Comparison of ENCODE assay signal across 8 mouse cellular contexts in genomic region chr15:101267053-101268032, GRCm38 (mm10). TPM values are rescaled to one million over a fixed set of nuclear protein-coding genes. Genes with fewer than 3 reads are reported as not detected.
DNase-seq lines count a peak whose midpoint lies in the region; ATAC-seq and TF ChIP-seq lines count a peak whose summit lies in the region.

No protein-coding gene starts in this region.

- peak overlapping the region; percentile 75 for H3K4me3 ChIP-seq in left cerebral cortex, adult 2 months
- H3K4me3 ChIP-seq in embryonic facial prominence, embryonic 13.5 days, result peak overlapping the region; percentile 54
- H3K4me3 ChIP-seq in hindbrain, postnatal 0 days (ENCODE audit: low read length), result peak overlapping the region; percentile 54
- H3K4me3 ChIP-seq in liver, embryonic 16.5 days (ENCODE audit: low read depth, low read length), result peak overlapping the region; percentile 57
- H3K4me3 ChIP-seq in stomach, embryonic 14.5 days (ENCODE audit: low read depth, low read length), result peak overlapping the region; percentile 40

- H3K36me3 ChIP-seq in embryonic facial prominence, embryonic 13.5 days, result peaks cover 25% of the 10 kb centered on the region
- H3K36me3 ChIP-seq in hindbrain, postnatal 0 days (ENCODE audit: insufficient read depth, low read length), result no peaks in the 10 kb centered on the region; the same call in 1 of the 2 replicates
- H3K36me3 ChIP-seq in liver, embryonic 16.5 days (ENCODE audit: control insufficient read depth, insufficient read depth), result no peaks in the 10 kb centered on the region
- H3K36me3 ChIP-seq in stomach, embryonic 14.5 days (ENCODE audit: control insufficient read depth, insufficient read depth, low read length), result peaks cover 11% of the 10 kb centered on the region

- peaks cover 14% of the 10 kb centered on the region for H3K27me3 ChIP-seq in embryonic facial prominence, embryonic 13.5 days
- H3K27me3 ChIP-seq in hindbrain, postnatal 0 days (ENCODE audit: insufficient read depth, low read length), result peaks cover 6% of the 10 kb centered on the region; the same call in 1 of the 2 replicates
- H3K27me3 ChIP-seq in liver, embryonic 16.5 days (ENCODE audit: control insufficient read depth, insufficient read depth, low read depth, low read length), result peaks cover 23% of the 10 kb centered on the region
- H3K27me3 ChIP-seq in stomach, embryonic 14.5 days (ENCODE audit: control insufficient read depth, insufficient read depth, low read length), result no peaks in the 10 kb centered on the region

- WGBS in embryonic facial prominence, embryonic 13.5 days, result 3% methylated on average over 25 of the region's 25 CpGs
- 8% methylated on average over 25 of the region's 25 CpGs for WGBS in hindbrain, postnatal 0 days
- 2% methylated on average over 25 of the region's 25 CpGs for WGBS in liver, embryonic 16.5 days (ENCODE audit: insufficient replicate concordance)
- WGBS in stomach, embryonic 14.5 days, result 2% methylated on average over 25 of the region's 25 CpGs

- TF ChIP-seq CTCF in left cerebral cortex, adult 2 months (IDR thresholded peaks at IDR 0.05), result no peak
- no peak for TF ChIP-seq CTCF in hindbrain, postnatal 0 days (IDR thresholded peaks at IDR 0.05; ENCODE audit: low read depth)

- peak overlapping the region; percentile 87 for H3K27ac ChIP-seq in left cerebral cortex, adult 2 months
- H3K27ac ChIP-seq in embryonic facial prominence, embryonic 13.5 days, result peak overlapping the region; percentile 80
- H3K27ac ChIP-seq in hindbrain, postnatal 0 days, result 0 out of 2 replicates have a peak overlapping the region, but pooled peaks have one; percentile 2
- no peak overlapping the region for H3K27ac ChIP-seq in liver, embryonic 16.5 days (ENCODE audit: low read length)
- peak overlapping the region; percentile 70 for H3K27ac ChIP-seq in stomach, embryonic 14.5 days (ENCODE audit: low read length)

- no peak for DNase-seq in left cerebral cortex, adult 2 months (ENCODE audit: extremely low spot score in 1 of 2, low spot score in 2 of 2)
- no peak for DNase-seq in left cerebral cortex, postnatal 36 days (ENCODE audit: low spot score in 2 of 2)
- DNase-seq in hindbrain, postnatal 0 days (ENCODE audit: low spot score), result no peak
- no peak for DNase-seq in frontal cortex, postnatal 25 days (ENCODE audit: low spot score in 2 of 2)
- no peak for DNase-seq in left cerebral cortex, postnatal 10 days (ENCODE audit: extremely low spot score in 1 of 2, low spot score in 2 of 2)

- intact Hi-C loops in left cerebral cortex, adult 2 months (cut with DNase I), result no loop called here
- intact Hi-C loops in left cerebral cortex, postnatal 36 days (cut with DNase I), result loop anchor here (2.0 kb wide), 1 partner anchor 21 kb away; no protein-coding TSS in a partner anchor
- intact Hi-C loops in left cerebral cortex, postnatal 10 days (cut with DNase I), result no loop called here

- ATAC-seq in embryonic facial prominence, embryonic 13.5 days (ENCODE audit: insufficient number of reproducible peaks, insufficient read depth, low FRiP score, low TSS enrichment, low read depth), result no peak
- no peak for ATAC-seq in hindbrain, postnatal 0 days
- ATAC-seq in liver, embryonic 16.5 days (ENCODE audit: low read depth), result no peak
- ATAC-seq in stomach, embryonic 14.5 days (ENCODE audit: insufficient number of reproducible peaks, insufficient read depth, low FRiP score, low read depth), result no peak

- H3K9me3 ChIP-seq in embryonic facial prominence, embryonic 13.5 days, result no peaks in the 10 kb centered on the region
- no peaks in the 10 kb centered on the region for H3K9me3 ChIP-seq in hindbrain, postnatal 0 days (ENCODE audit: low read length)
- H3K9me3 ChIP-seq in liver, embryonic 16.5 days (replicated peaks; ENCODE audit: control insufficient read depth, low read length), result no peaks in the 10 kb centered on the region
- H3K9me3 ChIP-seq in stomach, embryonic 14.5 days (ENCODE audit: control insufficient read depth, low read depth, low read length), result no peaks in the 10 kb centered on the region

- peaks cover 29% of the 10 kb centered on the region for H3K4me1 ChIP-seq in embryonic facial prominence, embryonic 13.5 days
- peaks cover 11% of the 10 kb centered on the region for H3K4me1 ChIP-seq in hindbrain, postnatal 0 days (ENCODE audit: insufficient read depth, low read length)
- peaks cover 5% of the 10 kb centered on the region for H3K4me1 ChIP-seq in liver, embryonic 16.5 days (ENCODE audit: control insufficient read depth, low read depth, low read length)
- H3K4me1 ChIP-seq in stomach, embryonic 14.5 days (ENCODE audit: control insufficient read depth, insufficient read depth, low read length), result peaks cover 24% of the 10 kb centered on the region; the same call in 1 of the 2 replicates

- H3K9ac ChIP-seq in embryonic facial prominence, embryonic 13.5 days, result peak overlapping the region; percentile 68
- peak overlapping the region; percentile 48 for H3K9ac ChIP-seq in hindbrain, postnatal 0 days (replicated peaks; ENCODE audit: low read length)
- no peak overlapping the region; the same call in 1 of the 2 replicates for H3K9ac ChIP-seq in liver, embryonic 16.5 days (ENCODE audit: low read depth, low read length)
- H3K9ac ChIP-seq in stomach, embryonic 14.5 days (replicated peaks; ENCODE audit: low read depth, low read length), result peak overlapping the region; percentile 36; the same call in 1 of the 2 replicates

- H3K4me2 ChIP-seq in embryonic facial prominence, embryonic 13.5 days, result peak overlapping the region; percentile 90
- peak overlapping the region; percentile 97 for H3K4me2 ChIP-seq in hindbrain, postnatal 0 days (ENCODE audit: low read depth, low read length)
- H3K4me2 ChIP-seq in liver, embryonic 16.5 days (ENCODE audit: low read depth, low read length), result peak overlapping the region; percentile 61
- peak overlapping the region; percentile 94 for H3K4me2 ChIP-seq in stomach, embryonic 14.5 days (replicated peaks; ENCODE audit: low read depth, low read length)

RNA-seq across cellular contexts. Expression of gene Nr4a1, which starts 13.3 kb away (rescaled TPM):
- 100 to 1,000 TPM; 155 to 210 TPM for total RNA-seq in left cerebral cortex, adult 2 months (2021)
- 100 to 1,000 TPM in 1 of 2 experiments, 10 to 100 TPM in 1; 60.5 to 156 TPM for total RNA-seq in left cerebral cortex, postnatal 36 days (2021)
- polyA plus RNA-seq in embryonic facial prominence, embryonic 13.5 days (2015; fragmentation: Nextera tagmentation; extraction: Ambion mirVana), result 9.1 and 9.5 TPM in 2 replicates
- total RNA-seq in hindbrain, postnatal 0 days (2014; rRNA removed), result 9.3 and 10.3 TPM in 2 replicates
- 5.3 and 6.5 TPM in 2 replicates for polyA plus RNA-seq in hindbrain, postnatal 0 days (2015; fragmentation: Nextera tagmentation; extraction: Ambion mirVana)
- 0.67 and 0.69 TPM in 2 replicates for polyA plus RNA-seq in liver, embryonic 16.5 days (2015; fragmentation: Nextera tagmentation; extraction: Ambion mirVana)
- polyA plus RNA-seq in stomach, embryonic 14.5 days (2014; fragmentation: Nextera tagmentation; extraction: Ambion mirVana), result 10.1 and 12.1 TPM in 2 replicates
- total RNA-seq in left cerebral cortex, postnatal 10 days (2021), result 10 to 100 TPM; 36.8 to 40.3 TPM

RNA-seq across cellular contexts. Expression of gene Atg101, which starts 16.7 kb away (rescaled TPM):
- 10 to 100 TPM; 41.9 to 44.5 TPM for total RNA-seq in left cerebral cortex, adult 2 months (2021)
- total RNA-seq in left cerebral cortex, postnatal 36 days (2021), result 10 to 100 TPM; 43.5 to 45.5 TPM
- 65.9 and 68.4 TPM in 2 replicates for polyA plus RNA-seq in embryonic facial prominence, embryonic 13.5 days (2015; fragmentation: Nextera tagmentation; extraction: Ambion mirVana)
- 44.1 and 52.3 TPM in 2 replicates for total RNA-seq in hindbrain, postnatal 0 days (2014; rRNA removed)
- 69.1 and 75.3 TPM in 2 replicates for polyA plus RNA-seq in hindbrain, postnatal 0 days (2015; fragmentation: Nextera tagmentation; extraction: Ambion mirVana)
- 25.0 and 26.1 TPM in 2 replicates for polyA plus RNA-seq in liver, embryonic 16.5 days (2015; fragmentation: Nextera tagmentation; extraction: Ambion mirVana)
- 63.5 and 64.1 TPM in 2 replicates for polyA plus RNA-seq in stomach, embryonic 14.5 days (2014; fragmentation: Nextera tagmentation; extraction: Ambion mirVana)
- total RNA-seq in left cerebral cortex, postnatal 10 days (2021), result 10 to 100 TPM; 38.8 to 41.9 TPM

RNA-seq across cellular contexts. Expression of gene 6030408B16Rik, which starts 25.7 kb away (rescaled TPM):
- under 1 TPM; 0.30 to 0.41 TPM for total RNA-seq in left cerebral cortex, adult 2 months (2021)
- total RNA-seq in left cerebral cortex, postnatal 36 days (2021), result under 1 TPM; 0.27 to 0.37 TPM
- 0.56 and 0.60 TPM in 2 replicates for polyA plus RNA-seq in embryonic facial prominence, embryonic 13.5 days (2015; fragmentation: Nextera tagmentation; extraction: Ambion mirVana)
- total RNA-seq in hindbrain, postnatal 0 days (2014; rRNA removed), result not detected in 2 replicates
- polyA plus RNA-seq in hindbrain, postnatal 0 days (2015; fragmentation: Nextera tagmentation; extraction: Ambion mirVana), result 0.15 and 0.30 TPM in 2 replicates
- 0.72 and 0.81 TPM in 2 replicates for polyA plus RNA-seq in liver, embryonic 16.5 days (2015; fragmentation: Nextera tagmentation; extraction: Ambion mirVana)
- polyA plus RNA-seq in stomach, embryonic 14.5 days (2014; fragmentation: Nextera tagmentation; extraction: Ambion mirVana), result 20.1 and 25.0 TPM in 2 replicates
- under 1 TPM in 1 of 2 experiments, not detected in 1; 0.30 TPM for total RNA-seq in left cerebral cortex, postnatal 10 days (2021)

RNA-seq across cellular contexts. Expression of gene Grasp, which starts 43.4 kb away (rescaled TPM):
- 100 to 1,000 TPM in 1 of 2 experiments, 10 to 100 TPM in 1; 89.7 to 107 TPM for total RNA-seq in left cerebral cortex, adult 2 months (2021)
- 10 to 100 TPM; 76.3 to 89.5 TPM for total RNA-seq in left cerebral cortex, postnatal 36 days (2021)
- polyA plus RNA-seq in embryonic facial prominence, embryonic 13.5 days (2015; fragmentation: Nextera tagmentation; extraction: Ambion mirVana), result 7.4 and 8.0 TPM in 2 replicates
- total RNA-seq in hindbrain, postnatal 0 days (2014; rRNA removed), result 6.7 and 8.7 TPM in 2 replicates
- 1.5 and 1.6 TPM in 2 replicates for polyA plus RNA-seq in hindbrain, postnatal 0 days (2015; fragmentation: Nextera tagmentation; extraction: Ambion mirVana)
- polyA plus RNA-seq in liver, embryonic 16.5 days (2015; fragmentation: Nextera tagmentation; extraction: Ambion mirVana), result 0.36 and 0.54 TPM in 2 replicates
- 6.4 and 7.2 TPM in 2 replicates for polyA plus RNA-seq in stomach, embryonic 14.5 days (2014; fragmentation: Nextera tagmentation; extraction: Ambion mirVana)
- 10 to 100 TPM; 30.9 to 34.2 TPM for total RNA-seq in left cerebral cortex, postnatal 10 days (2021)
